Mouse (Mus musculus): ENCODE results near the gene Wnk4. TPM values are rescaled to one million over a fixed set of nuclear protein-coding genes. Genes with fewer than 3 reads are reported as not detected.

Gene Wnk4
- polyA plus RNA-seq, 1 experiment from 2014 or later: 14.4 TPM

GRCm38 (mm10) chr11:101226065-101226701 is 34.2 kb upstream of the Wnk4 start, which contains the start of gene Ezh1:
Gene Ezh1 (minus strand): TSS chr11:101226463.
- peak within 1 kb of the TSS; percentile 51; the same call in 1 of the 2 replicates for H3K27ac ChIP-seq (ENCODE audit: low read depth)
- ATAC-seq (replicated peaks; ENCODE audit: low FRiP score, low TSS enrichment, low read depth) (peak; percentile 91), DNase-seq (ENCODE audit: low spot score) (peak; percentile 91)
- 1% methylated on average over 55 of the region's 56 CpGs for WGBS
- no peaks in the 10 kb centered on the region for H3K9me3 ChIP-seq (ENCODE audit: control insufficient read depth, low read length)
- H3K36me3 ChIP-seq (ENCODE audit: control insufficient read depth, insufficient read depth, low read length): no peaks in the 10 kb centered on the region
- H3K4me3 ChIP-seq (ENCODE audit: low read depth, low read length): peak within 1 kb of the TSS; percentile 91
- H3K27me3 ChIP-seq (replicated peaks; ENCODE audit: control insufficient read depth, insufficient read depth, low read length): no peaks in the 10 kb centered on the region
- peak within 1 kb of the TSS; percentile 75 for H3K4me2 ChIP-seq (ENCODE audit: low read length)
- peak within 1 kb of the TSS; percentile 82 for H3K9ac ChIP-seq (ENCODE audit: low read length)
- peaks cover 27% of the 10 kb centered on the region for H3K4me1 ChIP-seq (replicated peaks; ENCODE audit: control insufficient read depth, insufficient read depth, low read length)

- H3K36me3 ChIP-seq (ENCODE audit: control insufficient read depth, insufficient read depth, low read length): no peaks in the 10 kb centered on the region
- ATAC-seq (replicated peaks; ENCODE audit: low FRiP score, low TSS enrichment, low read depth) (no peak), DNase-seq (ENCODE audit: low spot score) (no peak)
- WGBS: 50% methylated on average over 8 of the region's 8 CpGs
- no peak overlapping the region for H3K4me2 ChIP-seq (ENCODE audit: low read length)
- peaks cover 42% of the 10 kb centered on the region for H3K4me1 ChIP-seq (replicated peaks; ENCODE audit: control insufficient read depth, insufficient read depth, low read length)
- H3K27ac ChIP-seq (ENCODE audit: low read depth): 0 out of 2 replicates have a peak overlapping the region, but pooled peaks have one; percentile 95
- H3K27me3 ChIP-seq (replicated peaks; ENCODE audit: control insufficient read depth, insufficient read depth, low read length): no peaks in the 10 kb centered on the region
- H3K4me3 ChIP-seq (ENCODE audit: low read depth, low read length): no peak overlapping the region
- no peaks in the 10 kb centered on the region for H3K9me3 ChIP-seq (ENCODE audit: control insufficient read depth, low read length)
- H3K9ac ChIP-seq (ENCODE audit: low read length): no peak overlapping the region
Measured at GRCm38 (mm10) chr11:101229361-101229900, 30.9 kb upstream of the Wnk4 start.

- 38% methylated on average over 2 of the region's 2 CpGs for WGBS
- Histone ChIP-seq H3K4me1 (replicated peaks; ENCODE audit: control insufficient read depth, insufficient read depth, low read length) (peaks cover 41% of the 10 kb centered on the region), H3K4me2 (ENCODE audit: low read length) (peak overlapping the region; percentile 54), H3K36me3 (ENCODE audit: control insufficient read depth, insufficient read depth, low read length) (no peaks in the 10 kb centered on the region), H3K27ac (ENCODE audit: low read depth) (peak overlapping the region; percentile 95), H3K4me3 (ENCODE audit: low read depth, low read length) (no peak overlapping the region), H3K27me3 (replicated peaks; ENCODE audit: control insufficient read depth, insufficient read depth, low read length) (no peaks in the 10 kb centered on the region), H3K9ac (ENCODE audit: low read length) (no peak overlapping the region), H3K9me3 (ENCODE audit: control insufficient read depth, low read length) (no peaks in the 10 kb centered on the region)
- no peak for DNase-seq (ENCODE audit: low spot score)
- ATAC-seq (replicated peaks; ENCODE audit: low FRiP score, low TSS enrichment, low read depth): no peak
Measured at GRCm38 (mm10) chr11:101230061-101230511, 30.3 kb upstream of the Wnk4 start.

GRCm38 (mm10) chr11:101230526-101230925 is 29.8 kb upstream of the Wnk4 start:
- no peaks in the 10 kb centered on the region for H3K27me3 ChIP-seq (replicated peaks; ENCODE audit: control insufficient read depth, insufficient read depth, low read length)
- 31% methylated on average over 5 of the region's 5 CpGs for WGBS
- H3K4me1 ChIP-seq (replicated peaks; ENCODE audit: control insufficient read depth, insufficient read depth, low read length): peaks cover 36% of the 10 kb centered on the region
- DNase-seq (ENCODE audit: low spot score) (no peak), ATAC-seq (replicated peaks; ENCODE audit: low FRiP score, low TSS enrichment, low read depth) (no peak)
- no peaks in the 10 kb centered on the region for H3K36me3 ChIP-seq (ENCODE audit: control insufficient read depth, insufficient read depth, low read length)
- no peaks in the 10 kb centered on the region for H3K9me3 ChIP-seq (ENCODE audit: control insufficient read depth, low read length)
- H3K27ac ChIP-seq (ENCODE audit: low read depth): peak overlapping the region; percentile 95
- H3K4me3 ChIP-seq (ENCODE audit: low read depth, low read length): no peak overlapping the region
- no peak overlapping the region for H3K9ac ChIP-seq (ENCODE audit: low read length)
- peak overlapping the region; percentile 54 for H3K4me2 ChIP-seq (ENCODE audit: low read length)

GRCm38 (mm10) chr11:101230991-101231871 is 29.1 kb upstream of the Wnk4 start:
- Histone ChIP-seq H3K27ac (ENCODE audit: low read depth) (peak overlapping the region; percentile 95), H3K9ac (ENCODE audit: low read length) (peak overlapping the region; percentile 44), H3K27me3 (replicated peaks; ENCODE audit: control insufficient read depth, insufficient read depth, low read length) (no peaks in the 10 kb centered on the region), H3K4me1 (replicated peaks; ENCODE audit: control insufficient read depth, insufficient read depth, low read length) (peaks cover 36% of the 10 kb centered on the region), H3K36me3 (ENCODE audit: control insufficient read depth, insufficient read depth, low read length) (no peaks in the 10 kb centered on the region), H3K4me2 (ENCODE audit: low read length) (peak overlapping the region; percentile 54), H3K4me3 (ENCODE audit: low read depth, low read length) (peak overlapping the region; percentile 17), H3K9me3 (ENCODE audit: control insufficient read depth, low read length) (no peaks in the 10 kb centered on the region)
- 9% methylated on average over 18 of the region's 18 CpGs for WGBS
- no peak for DNase-seq (ENCODE audit: low spot score)
- 0 out of 2 replicates have a peak, but pooled peaks have one; percentile 4 for ATAC-seq (replicated peaks; ENCODE audit: low FRiP score, low TSS enrichment, low read depth)

GRCm38 (mm10) chr11:101232010-101232839 is 28.1 kb upstream of the Wnk4 start:
- H3K4me2 ChIP-seq (ENCODE audit: low read length): peak overlapping the region; percentile 54
- peaks cover 36% of the 10 kb centered on the region for H3K4me1 ChIP-seq (replicated peaks; ENCODE audit: control insufficient read depth, insufficient read depth, low read length)
- WGBS: 43% methylated on average over 6 of the region's 6 CpGs
- H3K36me3 ChIP-seq (ENCODE audit: control insufficient read depth, insufficient read depth, low read length): no peaks in the 10 kb centered on the region
- ATAC-seq (replicated peaks; ENCODE audit: low FRiP score, low TSS enrichment, low read depth): peak; percentile 74
- H3K9ac ChIP-seq (ENCODE audit: low read length): peak overlapping the region; percentile 44
- H3K9me3 ChIP-seq (ENCODE audit: control insufficient read depth, low read length): no peaks in the 10 kb centered on the region
- no peak for DNase-seq (ENCODE audit: low spot score)
- H3K27ac ChIP-seq (ENCODE audit: low read depth): peak overlapping the region; percentile 95
- H3K4me3 ChIP-seq (ENCODE audit: low read depth, low read length): peak overlapping the region; percentile 17; the same call in 1 of the 2 replicates
- H3K27me3 ChIP-seq (replicated peaks; ENCODE audit: control insufficient read depth, insufficient read depth, low read length): no peaks in the 10 kb centered on the region

- Histone ChIP-seq H3K4me1 (replicated peaks; ENCODE audit: control insufficient read depth, insufficient read depth, low read length) (peaks cover 40% of the 10 kb centered on the region), H3K27me3 (replicated peaks; ENCODE audit: control insufficient read depth, insufficient read depth, low read length) (no peaks in the 10 kb centered on the region), H3K27ac (ENCODE audit: low read depth) (no peak overlapping the region), H3K9me3 (ENCODE audit: control insufficient read depth, low read length) (no peaks in the 10 kb centered on the region), H3K4me2 (ENCODE audit: low read length) (no peak overlapping the region), H3K4me3 (ENCODE audit: low read depth, low read length) (no peak overlapping the region), H3K9ac (ENCODE audit: low read length) (no peak overlapping the region), H3K36me3 (ENCODE audit: control insufficient read depth, insufficient read depth, low read length) (no peaks in the 10 kb centered on the region)
- WGBS: 64% methylated on average over 1 of the region's 1 CpGs
- DNase-seq (ENCODE audit: low spot score) (no peak), ATAC-seq (replicated peaks; ENCODE audit: low FRiP score, low TSS enrichment, low read depth) (no peak)
Measured at GRCm38 (mm10) chr11:101233240-101233639, 27.1 kb upstream of the Wnk4 start.

- H3K27me3 ChIP-seq (replicated peaks; ENCODE audit: control insufficient read depth, insufficient read depth, low read length): no peaks in the 10 kb centered on the region
- no peak overlapping the region for H3K27ac ChIP-seq (ENCODE audit: low read depth)
- H3K4me1 ChIP-seq (replicated peaks; ENCODE audit: control insufficient read depth, insufficient read depth, low read length): peaks cover 39% of the 10 kb centered on the region
- H3K36me3 ChIP-seq (ENCODE audit: control insufficient read depth, insufficient read depth, low read length): no peaks in the 10 kb centered on the region
- H3K4me2 ChIP-seq (ENCODE audit: low read length): no peak overlapping the region
- ATAC-seq (replicated peaks; ENCODE audit: low FRiP score, low TSS enrichment, low read depth): no peak
- no peak overlapping the region for H3K4me3 ChIP-seq (ENCODE audit: low read depth, low read length)
- DNase-seq (ENCODE audit: low spot score): no peak
- H3K9ac ChIP-seq (ENCODE audit: low read length): no peak overlapping the region
- no peaks in the 10 kb centered on the region for H3K9me3 ChIP-seq (ENCODE audit: control insufficient read depth, low read length)
Measured at GRCm38 (mm10) chr11:101234124-101234523, 26.2 kb upstream of the Wnk4 start.

All from intestine, embryonic 14.5 days (tissue).